Mouse (Mus musculus) MEL (cell line): ENCODE data around the gene Kyat1. TPM values are rescaled to one million over a fixed set of nuclear protein-coding genes. Genes with fewer than 3 reads are reported as not detected.
A peak's percentile ranks its signal among the peaks of the same experiment; 100 is the strongest.

Source experiments
- DNase-seq: peaks from one replicate; pipeline ENCODE4 v3.0.0; 2011; ENCODE audit warnings: low read depth, low spot score
- H3K27ac ChIP-seq: 2 replicates; pipeline ENCODE4 v1.5.1; 2012; ENCODE audit warnings: low read depth, mild to moderate bottlenecking, control low read depth, low read length, moderate library complexity; ENCODE audit not compliant: control insufficient read depth
- H3K27me3 ChIP-seq, 2 experiments: fragments of 150-350 bp in 1 of 2; sonication (generic) in 1 of 2; 2 replicates each; pipeline ENCODE4 v1.6.1; 2012; ENCODE audit warnings: low read length in 2 of 2, mild to moderate bottlenecking in 2 of 2, improper control_type of control experiment in 1 of 2, moderate library complexity in 1 of 2; ENCODE audit not compliant: insufficient read depth in 2 of 2, control insufficient read depth in 1 of 2
- H3K36me3 ChIP-seq, 2 experiments: 2 replicates each; pipeline ENCODE4 v1.6.1; 2012 to 2014; ENCODE audit warnings: low read length in 2 of 2, improper control_type of control experiment in 1 of 2, inconsistent platforms in 1 of 2, mild to moderate bottlenecking in 1 of 2; ENCODE audit not compliant: insufficient read depth in 2 of 2, control insufficient read depth in 1 of 2
- H3K4me1 ChIP-seq, 2 experiments: fragments of 150-350 bp in 1 of 2; sonication (generic) in 1 of 2; 2 replicates each; pipeline ENCODE4 v1.6.1; 2012; ENCODE audit warnings: low read length in 2 of 2, improper control_type of control experiment in 1 of 2, mild to moderate bottlenecking in 1 of 2; ENCODE audit not compliant: insufficient read depth in 2 of 2, control insufficient read depth in 1 of 2
- H3K4me3 ChIP-seq, 2 experiments: fragments of 150-350 bp in 1 of 2; sonication (generic) in 1 of 2; 2 replicates each; pipeline ENCODE4 v1.5.1; 2012; ENCODE audit warnings: low read depth in 2 of 2, low read length in 2 of 2, mild to moderate bottlenecking in 2 of 2, moderate library complexity in 2 of 2, control low read depth in 1 of 2, improper control_type of control experiment in 1 of 2; ENCODE audit not compliant: control insufficient read depth in 1 of 2, insufficient read depth in 1 of 2
- H3K79me2 ChIP-seq: 2 replicates; pipeline ENCODE4 v1.6.1; 2012; ENCODE audit warnings: mild to moderate bottlenecking, low read length, moderate library complexity; ENCODE audit not compliant: control insufficient read depth, poor library complexity, insufficient read depth
- H3K9ac ChIP-seq: 2 replicates; pipeline ENCODE4 v1.6.1; 2012; ENCODE audit warnings: low read depth, mild to moderate bottlenecking, control low read depth, low read length, moderate library complexity; ENCODE audit not compliant: control insufficient read depth, poor library complexity, severe bottlenecking
- H3K9me3 ChIP-seq: fragments of 150-350 bp; sonication (generic); replicated peaks from 2 replicates; pipeline ENCODE4 v1.6.1; 2012; ENCODE audit warnings: mild to moderate bottlenecking, low read length, improper control_type of control experiment, moderate library complexity; ENCODE audit not compliant: insufficient read depth
- BHLHE40 ChIP-seq: IDR thresholded peaks from 2 replicates; pipeline ENCODE4 v1.6.1; 2012; ENCODE audit warnings: low read depth, mild to moderate bottlenecking, inconsistent platforms, low read length, improper control_type of control experiment, borderline replicate concordance
- CHD1 ChIP-seq: IDR thresholded peaks from 2 replicates; pipeline ENCODE4 v1.6.1; 2012; ENCODE audit warnings: low read depth, mild to moderate bottlenecking, inconsistent platforms, low read length, improper control_type of control experiment
- CHD2 ChIP-seq: IDR thresholded peaks from 2 replicates; pipeline ENCODE4 v1.6.1; 2011; ENCODE audit warnings: low read length, improper control_type of control experiment
- E2F4 ChIP-seq: IDR thresholded peaks from 2 replicates; pipeline ENCODE4 v1.6.1; 2011; ENCODE audit warnings: low read depth, low read length, improper control_type of control experiment, borderline replicate concordance
- ELF1 ChIP-seq: IDR thresholded peaks from 2 replicates; pipeline ENCODE4 v1.6.1; 2014; ENCODE audit warnings: low read depth, mild to moderate bottlenecking, inconsistent platforms, low read length, improper control_type of control experiment, moderate library complexity
- EP300 ChIP-seq, 2 experiments: IDR thresholded peaks; 2 replicates each; pipeline ENCODE4 v1.6.1; 2011; ENCODE audit warnings: improper control_type of control experiment in 2 of 2, low read length in 2 of 2, low read depth in 1 of 2, mild to moderate bottlenecking in 1 of 2
- ETS1 ChIP-seq: IDR thresholded peaks from 2 replicates; pipeline ENCODE4 v1.6.1; 2012; ENCODE audit warnings: low read depth, mild to moderate bottlenecking, inconsistent platforms, low read length, improper control_type of control experiment, moderate library complexity
- GABPA ChIP-seq: IDR thresholded peaks from 2 replicates; pipeline ENCODE4 v1.6.1; 2012; ENCODE audit warnings: low read depth, mild to moderate bottlenecking, inconsistent platforms, low read length, improper control_type of control experiment, moderate library complexity
- GATA1 ChIP-seq: IDR thresholded peaks from 2 replicates; pipeline ENCODE4 v1.6.1; 2011; ENCODE audit warnings: low read depth, low read length, improper control_type of control experiment
- HCFC1 ChIP-seq: IDR thresholded peaks from 2 replicates; pipeline ENCODE4 v1.6.1; 2012; ENCODE audit warnings: low read depth, mild to moderate bottlenecking, inconsistent platforms, low read length, improper control_type of control experiment, moderate library complexity
- JUND ChIP-seq: IDR thresholded peaks from 2 replicates; pipeline ENCODE4 v1.6.1; 2011; ENCODE audit warnings: low read depth, mild to moderate bottlenecking, improper control_type of control experiment, low read length
- KAT2A ChIP-seq: conservative IDR thresholded peaks from 2 replicates; pipeline ENCODE4 v1.6.1; 2012; ENCODE audit warnings: low read depth, low read length, improper control_type of control experiment, inconsistent platforms
- MAFK ChIP-seq: IDR thresholded peaks from 2 replicates; pipeline ENCODE4 v1.6.1; 2011; ENCODE audit warnings: low read depth, mild to moderate bottlenecking, low read length, improper control_type of control experiment, borderline replicate concordance
- MAX ChIP-seq: IDR thresholded peaks from 2 replicates; pipeline ENCODE4 v1.6.1; 2011; ENCODE audit warnings: low read length, improper control_type of control experiment
- MAZ ChIP-seq: IDR thresholded peaks from 2 replicates; pipeline ENCODE4 v1.6.1; 2012; ENCODE audit warnings: low read depth, mild to moderate bottlenecking, inconsistent platforms, low read length, improper control_type of control experiment
- MEF2A ChIP-seq: IDR thresholded peaks from 2 replicates; pipeline ENCODE4 v1.6.1; 2014; ENCODE audit warnings: low read depth, mild to moderate bottlenecking, inconsistent platforms, low read length, improper control_type of control experiment; ENCODE audit not compliant: poor library complexity, insufficient replicate concordance, severe bottlenecking; ENCODE audit errors: extremely low read depth
- MXI1 ChIP-seq: IDR thresholded peaks from 2 replicates; pipeline ENCODE4 v1.6.1; 2011; ENCODE audit warnings: mild to moderate bottlenecking, low read depth, low read length, improper control_type of control experiment
- MYB ChIP-seq: IDR thresholded peaks from 2 replicates; pipeline ENCODE4 v1.6.1; 2011; ENCODE audit warnings: mild to moderate bottlenecking, low read depth, low read length, improper control_type of control experiment
- MYC ChIP-seq: IDR thresholded peaks from 2 replicates; pipeline ENCODE4 v1.6.1; 2011; ENCODE audit warnings: low read depth, mild to moderate bottlenecking, low read length, improper control_type of control experiment, moderate library complexity
- POLR2A ChIP-seq, 2 experiments: IDR thresholded peaks; 2 replicates each; pipeline ENCODE4 v1.6.1; 2011 to 2012; ENCODE audit warnings: low read length in 2 of 2, mild to moderate bottlenecking in 2 of 2, control low read depth in 1 of 2, improper control_type of control experiment in 1 of 2, low read depth in 1 of 2, moderate library complexity in 1 of 2; ENCODE audit not compliant: control insufficient read depth in 1 of 2, insufficient read depth in 1 of 2, poor library complexity in 1 of 2
- POLR2AphosphoS2 ChIP-seq: IDR thresholded peaks from 2 replicates; pipeline ENCODE4 v1.6.1; 2011; ENCODE audit warnings: low read length, improper control_type of control experiment
- POLR2AphosphoS5 ChIP-seq: IDR thresholded peaks from 2 replicates; pipeline ENCODE4 v1.6.1; 2012; ENCODE audit warnings: low read depth, borderline replicate concordance, mild to moderate bottlenecking, inconsistent platforms, low read length, moderate library complexity, mixed read lengths
- RAD21 ChIP-seq: IDR thresholded peaks from 2 replicates; pipeline ENCODE4 v1.6.1; 2011; ENCODE audit warnings: mild to moderate bottlenecking, low read depth, low read length, improper control_type of control experiment
- RCOR1 ChIP-seq: IDR thresholded peaks from 2 replicates; pipeline ENCODE4 v1.6.1; 2012; ENCODE audit warnings: low read depth, mild to moderate bottlenecking, inconsistent platforms, low read length, improper control_type of control experiment
- SIN3A ChIP-seq: IDR thresholded peaks from 2 replicates; pipeline ENCODE4 v1.6.1; 2012; ENCODE audit warnings: low read length, improper control_type of control experiment, inconsistent platforms
- SMC3 ChIP-seq: IDR thresholded peaks from 2 replicates; pipeline ENCODE4 v1.6.1; 2011; ENCODE audit warnings: low read depth, low read length, improper control_type of control experiment
- TAL1 ChIP-seq: IDR thresholded peaks from 2 replicates; pipeline ENCODE4 v1.6.1; 2012; ENCODE audit warnings: mild to moderate bottlenecking, inconsistent platforms, low read length, moderate library complexity, mixed read lengths
- TBP ChIP-seq: IDR thresholded peaks from 2 replicates; pipeline ENCODE4 v1.8.0; 2011; ENCODE audit warnings: low read depth, low read length, improper control_type of control experiment
- TCF12 ChIP-seq: IDR thresholded peaks from 2 replicates; pipeline ENCODE4 v1.6.1; 2014; ENCODE audit warnings: low read depth, mild to moderate bottlenecking, inconsistent platforms, low read length, improper control_type of control experiment, moderate library complexity
- UBTF ChIP-seq: IDR thresholded peaks from 2 replicates; pipeline ENCODE4 v1.6.1; 2012; ENCODE audit warnings: low read depth, mild to moderate bottlenecking, inconsistent platforms, low read length, improper control_type of control experiment, moderate library complexity, borderline replicate concordance; ENCODE audit not compliant: insufficient read depth
- USF1 ChIP-seq: IDR thresholded peaks from 2 replicates; pipeline ENCODE4 v1.6.1; 2014; ENCODE audit warnings: low read depth, mild to moderate bottlenecking, inconsistent platforms, low read length, improper control_type of control experiment, moderate library complexity
- USF2 ChIP-seq, 2 experiments: IDR thresholded peaks; 2 replicates each; pipeline ENCODE4 v1.6.1; 2011 to 2012; ENCODE audit warnings: improper control_type of control experiment in 2 of 2, low read length in 2 of 2, borderline replicate concordance in 1 of 2, inconsistent platforms in 1 of 2, low read depth in 1 of 2, mild to moderate bottlenecking in 1 of 2; ENCODE audit not compliant: insufficient read depth in 1 of 2
- ZC3H11A ChIP-seq: IDR thresholded peaks from 2 replicates; pipeline ENCODE4 v1.6.1; 2012; ENCODE audit warnings: low read depth, mild to moderate bottlenecking, inconsistent platforms, low read length, improper control_type of control experiment
- ZKSCAN1 ChIP-seq: IDR thresholded peaks from 2 replicates; pipeline ENCODE4 v1.6.1; 2012; ENCODE audit warnings: low read depth, mild to moderate bottlenecking, inconsistent platforms, low read length, improper control_type of control experiment, moderate library complexity
- ZMIZ1 ChIP-seq: IDR thresholded peaks from 2 replicates; pipeline ENCODE4 v1.6.1; 2012; ENCODE audit warnings: low read depth, mild to moderate bottlenecking, inconsistent platforms, low read length, improper control_type of control experiment, moderate library complexity
- ZNF384 ChIP-seq: IDR thresholded peaks from 2 replicates; pipeline ENCODE4 v1.6.1; 2012; ENCODE audit warnings: low read depth, mild to moderate bottlenecking, inconsistent platforms, low read length, improper control_type of control experiment
- polyA plus RNA-seq, 2 experiments: library from polyadenylated mRNA; stranded (reverse) in 1 of 2; unstranded in 1 of 2; fragments of >175 nt in 1 of 2; fragments of >200 nt in 1 of 2; gene quantifications; 2 replicates each; pipeline versions ENCODE4 v1.2.1 to v1.2.4; 2012; ENCODE audit warnings: low replicate concordance in 2 of 2, low read depth in 1 of 2; ENCODE audit not compliant: insufficient read length in 2 of 2, insufficient read depth in 1 of 2, missing spikeins in 1 of 2
- total RNA-seq: library from RNA; depleted of rRNA; stranded (reverse); fragments of 300-350 nt; gene quantifications from 2 replicates; pipeline ENCODE4 v1.2.3, GENCODE M21; 2012

Gene Kyat1
- total and polyA plus RNA-seq, 3 experiments, result 9.5 to 14.9 TPM; not detected in 1

DNA sequence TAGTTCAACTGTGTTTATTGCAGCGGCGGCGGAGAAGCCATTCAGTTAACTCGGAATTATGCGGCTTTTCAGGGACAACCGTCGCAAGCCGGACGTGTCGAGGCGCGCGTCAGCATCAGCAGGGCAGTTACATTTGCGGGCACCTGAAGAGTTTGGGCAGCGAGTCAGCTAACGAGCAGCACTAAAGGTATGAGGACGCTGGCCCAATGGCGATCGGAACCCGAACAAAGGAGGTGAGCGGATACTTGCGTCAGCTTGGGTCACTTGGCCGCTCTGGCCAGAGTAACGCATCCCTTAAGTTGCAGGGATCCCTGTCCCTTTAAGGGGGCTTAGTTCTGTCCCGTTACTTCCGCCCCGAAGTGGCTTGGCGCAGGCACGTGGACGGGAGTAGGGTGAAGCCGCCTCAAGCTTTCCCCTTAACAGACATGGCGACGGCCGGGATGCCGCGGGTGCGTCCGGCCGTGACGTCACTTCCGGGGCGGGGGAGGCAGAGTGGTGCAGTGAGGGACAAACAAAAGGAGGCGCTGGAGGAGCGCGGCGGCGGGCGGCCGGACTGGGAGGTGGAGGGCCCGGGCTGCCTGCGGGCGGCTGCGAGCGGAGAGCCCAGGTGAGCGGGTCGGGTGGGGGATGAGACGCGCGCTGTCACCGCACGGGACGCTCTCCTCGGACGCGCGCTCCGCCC lies 31.7 kb upstream of the Kyat1 start, which contains the start of gene Lrrc8a:
Lrrc8a (plus strand) TSS at position 517 of the 682 bp plus-strand sequence.
- peaks cover 17% of the 10 kb centered on the region for H3K79me2 ChIP-seq
- no peak for TF ChIP-seq POLR2AphosphoS5
- TF ChIP-seq EP300 (IDR thresholded peaks at IDR 0.05; ENCODE audit: low read depth in 1 of 2, low read length in 2 of 2), result no peak; a peak in 1 of 4 replicates
- TF ChIP-seq KAT2A, result peak; percentile 87
- TF ChIP-seq UBTF, result no peak
- TF ChIP-seq JUND, result no peak
- no peak for TF ChIP-seq MEF2A
- TF ChIP-seq GATA1, result no peak
- peak; percentile 51; the same call in 1 of the 2 replicates for TF ChIP-seq TBP
- TF ChIP-seq USF2 (IDR thresholded peaks at IDR 0.05; ENCODE audit: borderline replicate concordance in 1 of 2, insufficient read depth in 1 of 2, low read depth in 1 of 2, low read length in 2 of 2), result peak in 1 of 2 experiments; percentile 71; a peak in 2 of 4 replicates
- peak; percentile 100 for TF ChIP-seq SIN3A
- TF ChIP-seq TAL1, result no peak
- no peak for TF ChIP-seq CHD2
- no peak for TF ChIP-seq SMC3
- peak; percentile 71; the same call in 1 of the 2 replicates for TF ChIP-seq TCF12
- peak; percentile 95 for TF ChIP-seq MXI1
- TF ChIP-seq ZC3H11A, result no peak
- peak; percentile 98 for TF ChIP-seq ELF1
- no peak for TF ChIP-seq MAFK
- peak; percentile 45; the same call in 1 of the 2 replicates for TF ChIP-seq BHLHE40
- TF ChIP-seq MYC, result peak; percentile 94
- peak; percentile 88 for TF ChIP-seq MAZ
- peak; percentile 68; the same call in 1 of the 2 replicates for TF ChIP-seq POLR2AphosphoS2
- no peak for TF ChIP-seq RAD21
- no peak; the same call in none of the 2 replicates for TF ChIP-seq ZMIZ1
- no peak for TF ChIP-seq CHD1
- TF ChIP-seq ZKSCAN1, result no peak
- 0 out of 2 replicates have a peak, but pooled peaks have one; percentile 44 for TF ChIP-seq MYB
- TF ChIP-seq E2F4, result no peak
- TF ChIP-seq USF1, result peak; percentile 97
- TF ChIP-seq MAX, result peak; percentile 97
- TF ChIP-seq ZNF384, result no peak
- peak; percentile 61; the same call in 1 of the 2 replicates for TF ChIP-seq ETS1
- 0 out of 2 replicates have a peak, but pooled peaks have one; percentile 45 for TF ChIP-seq GABPA
- TF ChIP-seq POLR2A (IDR thresholded peaks at IDR 0.05; ENCODE audit: control insufficient read depth in 1 of 2, insufficient read depth in 1 of 2, low read depth in 1 of 2, low read length in 2 of 2, poor library complexity in 1 of 2), result peak; percentile 80
- TF ChIP-seq RCOR1, result no peak
- peak; percentile 96 for TF ChIP-seq HCFC1

More for the DNA sequence above, 31.7 kb upstream of the Kyat1 start, which contains the start of gene Lrrc8a:
- Histone ChIP-seq H3K27me3 (no peaks in the 10 kb centered on the region), H3K9ac (peak within 1 kb of the TSS; percentile 93), H3K36me3 (peaks cover 2 to 11% of the 10 kb centered on the region in 2 experiments; a peak in 3 of 4 replicates), H3K4me1 (peaks cover 9 to 20% of the 10 kb centered on the region in 2 experiments), H3K4me3 (peak within 1 kb of the TSS; percentile 83 to 97), H3K27ac (peak within 1 kb of the TSS; percentile 69), H3K9me3 (no peaks in the 10 kb centered on the region)
- DNase-seq, result peak; percentile 99
